Mouse (Mus musculus): ENCODE results near the gene Tmem143.

DNA sequence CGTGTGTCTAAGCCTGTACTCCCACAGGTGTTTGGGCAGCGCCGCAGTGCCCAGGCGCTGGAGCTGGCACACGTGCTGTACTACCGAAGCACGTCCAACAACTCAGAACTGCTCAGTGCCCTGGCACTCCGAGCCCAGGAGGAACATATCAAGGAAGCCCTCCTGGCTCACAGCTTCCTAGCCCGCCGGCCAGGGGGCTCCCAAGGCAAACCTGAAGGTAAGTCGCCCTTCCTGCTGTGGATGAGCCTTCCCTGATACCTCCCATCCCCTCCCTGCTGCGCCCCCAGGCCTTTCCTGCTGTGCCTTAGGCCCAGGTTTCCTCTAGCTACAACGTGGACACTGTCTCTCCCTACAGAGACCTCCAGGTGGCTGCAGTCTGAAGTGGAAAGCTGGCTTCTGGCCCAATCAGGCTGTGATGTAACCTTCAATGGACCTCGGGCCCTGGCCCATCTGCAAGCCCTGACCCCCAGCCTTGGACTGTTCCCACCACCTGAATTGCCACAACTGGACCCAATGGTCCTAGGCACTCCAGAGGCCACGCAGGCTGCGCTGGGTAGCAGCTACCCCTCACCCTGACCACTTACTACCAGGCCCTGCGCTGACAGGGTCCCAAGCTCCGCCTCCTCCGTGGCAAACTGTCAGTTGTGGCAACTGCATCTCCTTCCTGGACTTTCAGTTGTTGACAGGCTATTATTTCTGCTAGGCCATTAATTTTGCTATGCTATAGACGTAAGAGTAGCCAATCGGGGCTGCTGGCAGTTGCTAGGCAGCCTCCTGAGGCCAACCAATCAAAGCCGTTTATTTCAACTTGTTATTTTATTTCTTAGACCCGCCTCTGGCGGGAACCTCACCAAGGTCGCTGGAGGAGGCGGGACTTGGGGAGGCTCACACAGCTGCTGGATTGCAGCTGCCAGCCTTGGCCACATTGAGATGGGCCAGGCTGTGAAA, 19.6 kb downstream of the Tmem143 start:
- 0 out of 2 replicates have a peak, but pooled peaks have one; percentile 13 for TF ChIP-seq CTCF (IDR thresholded peaks at IDR 0.05; ENCODE audit: low read depth)
- TF ChIP-seq EP300 (IDR thresholded peaks at IDR 0.05; ENCODE audit: low read depth): no peak

All from liver, postnatal 0 days (tissue).